Mouse (Mus musculus): ENCODE results near the gene Ncoa3.

- TF ChIP-seq CTCF (IDR thresholded peaks at IDR 0.05; ENCODE audit: borderline replicate concordance, extremely low read depth, insufficient read depth, insufficient read length) (no peak), POLR2A (IDR thresholded peaks at IDR 0.05; ENCODE audit: borderline replicate concordance, extremely low read depth, insufficient read depth, insufficient read length, poor library complexity, severe bottlenecking) (no peak)
Observed at GRCm38 (mm10) chr2:165957257-165957828, 35.1 kb upstream of the Ncoa3 start.
